Mouse (Mus musculus): ENCODE measurements at regions not wholly inside any gene's neighbourhood (a gene's known extent, or its start where the extent isn't known, plus 50 kb on each side); places are given as distances from the start of the nearest gene placed in this dataset.

- peak; percentile 6 to 11 for DNase-seq
These were observed 276.8 kb upstream of the Pkn2 start for GRCm38 (mm10) chr3:143158568-143158967.

- DNase-seq: no peak
These were observed 275.1 kb upstream of the Pkn2 start for GRCm38 (mm10) chr3:143156733-143157524.

GRCm38 (mm10) chr3:143156174-143156573, 274.4 kb upstream of the Pkn2 start:
- no peak for DNase-seq

- peak; percentile 60 to 61 for DNase-seq
These were observed 273.8 kb upstream of the Pkn2 start for GRCm38 (mm10) chr3:143155556-143155955.

GRCm38 (mm10) chr3:143147471-143147870, 265.7 kb upstream of the Pkn2 start:
- DNase-seq: no peak

GRCm38 (mm10) chr3:143138952-143139351, 257.1 kb upstream of the Pkn2 start:
- no peak for DNase-seq

GRCm38 (mm10) chr3:143134528-143134927, 252.7 kb upstream of the Pkn2 start:
- no peak for DNase-seq

- no peak for DNase-seq
These were observed 226.0 kb upstream of the Pkn2 start for GRCm38 (mm10) chr3:143107733-143108291.

GRCm38 (mm10) chr3:143104734-143105133, 222.9 kb upstream of the Pkn2 start:
- DNase-seq: no peak

GRCm38 (mm10) chr3:143103333-143103732, 221.5 kb upstream of the Pkn2 start:
- peak in 1 of 2 experiments; percentile 13 for DNase-seq

GRCm38 (mm10) chr3:143100810-143101645, 219.2 kb upstream of the Pkn2 start:
- peak; percentile 26 to 36 for DNase-seq

GRCm38 (mm10) chr3:143100203-143100602, 218.4 kb upstream of the Pkn2 start:
- no peak for DNase-seq

- no peak for DNase-seq
These were observed 210.4 kb upstream of the Pkn2 start for GRCm38 (mm10) chr3:143092206-143092605.

- peak; percentile 45 to 68 for DNase-seq
These were observed 209.1 kb upstream of the Pkn2 start for GRCm38 (mm10) chr3:143090886-143091285.

- no peak for DNase-seq
These were observed 208.5 kb upstream of the Pkn2 start for GRCm38 (mm10) chr3:143090316-143090715.

- peak; percentile 58 to 59 for DNase-seq
These were observed 206.0 kb upstream of the Pkn2 start for GRCm38 (mm10) chr3:143087786-143088185.

- DNase-seq: no peak
These were observed 196.5 kb upstream of the Pkn2 start for GRCm38 (mm10) chr3:143078310-143078709.

GRCm38 (mm10) chr3:143071839-143072373, 190.1 kb upstream of the Pkn2 start:
- DNase-seq: no peak

- peak; percentile 5 to 17 for DNase-seq
These were observed 173.1 kb upstream of the Pkn2 start for GRCm38 (mm10) chr3:143054858-143055257.

- DNase-seq: no peak
These were observed 171.6 kb upstream of the Pkn2 start for GRCm38 (mm10) chr3:143053286-143053993.

- no peak for DNase-seq
These were observed 158.9 kb upstream of the Pkn2 start for GRCm38 (mm10) chr3:143040666-143041065.

GRCm38 (mm10) chr3:143036108-143036507, 154.3 kb upstream of the Pkn2 start:
- DNase-seq: no peak

Data from adrenal gland, postnatal 36 days (tissue).